Mouse (Mus musculus): ENCODE measurements at regions not wholly inside any gene's neighbourhood (a gene's known extent, or its start where the extent isn't known, plus 50 kb on each side); places are given as distances from the start of the nearest gene placed in this dataset.

DNA sequence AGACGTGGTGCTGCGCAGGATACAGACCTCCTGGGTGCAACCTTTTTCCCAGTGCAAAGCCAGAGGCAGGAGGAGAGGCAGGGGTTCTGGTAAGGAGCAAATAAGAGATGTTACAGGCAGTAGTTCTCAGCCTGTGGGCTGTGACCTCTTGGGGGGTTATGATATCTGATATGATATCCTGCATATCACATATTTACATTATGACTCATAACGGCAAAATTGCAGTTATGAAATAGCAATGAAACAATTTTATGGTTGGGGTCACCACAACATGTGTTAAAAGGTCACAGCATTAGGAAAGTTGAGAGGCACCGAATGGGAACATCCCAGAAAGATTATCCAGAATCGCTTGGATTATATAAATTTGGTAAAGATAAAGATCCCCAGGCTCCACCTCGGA lies 502.8 kb upstream of the Adam5 start:
- no peak overlapping the region for H3K4me3 ChIP-seq (replicated peaks in 1 of 3; ENCODE audit: low read depth in 2 of 3, low read length in 2 of 3, poor library complexity in 1 of 3)
- dilution Hi-C loops (cut with MboI; ENCODE audit: extremely low pct_ligation_motif_present, extremely low pct_unique_long_range_greater_than_20kb, low sequenced_read_pairs) (no loop called here), in situ Hi-C loops (cut with MboI; ENCODE audit: low pct_ligation_motif_present, low pct_unique_long_range_greater_than_20kb, low sequenced_read_pairs) (no loop called here)
- TF ChIP-seq ZNF384 (IDR thresholded peaks at IDR 0.05; ENCODE audit: low read depth, low read length) (no peak), IRF4 (IDR thresholded peaks at IDR 0.05; ENCODE audit: low read depth, low read length) (no peak), MAX (IDR thresholded peaks at IDR 0.05; ENCODE audit: low read length) (no peak), PAX5 (IDR thresholded peaks at IDR 0.05; ENCODE audit: low read length) (no peak), MAFK (IDR thresholded peaks at IDR 0.05; ENCODE audit: insufficient replicate concordance, low read length) (no peak), BHLHE40 (IDR thresholded peaks at IDR 0.05; ENCODE audit: low read depth, low read length) (no peak), USF2 (conservative IDR thresholded peaks at IDR 0.05; ENCODE audit: low read depth, low read length) (no peak), EP300 (IDR thresholded peaks at IDR 0.05; ENCODE audit: low read length) (no peak), ZC3H11A (IDR thresholded peaks at IDR 0.05; ENCODE audit: low read depth, low read length) (no peak), SIN3A (IDR thresholded peaks at IDR 0.05; ENCODE audit: low read length) (no peak), POLR2AphosphoS2 (IDR thresholded peaks at IDR 0.05; ENCODE audit: low read depth, low read length) (no peak), JUN (IDR thresholded peaks at IDR 0.05; ENCODE audit: insufficient read depth, low read depth, low read length) (no peak), E2F4 (IDR thresholded peaks at IDR 0.05; ENCODE audit: insufficient replicate concordance, low read depth, low read length) (no peak)
- no peaks in the 10 kb centered on the region for H3K27me3 ChIP-seq (replicated peaks)
- no peaks in the 10 kb centered on the region for H3K9me3 ChIP-seq (replicated peaks; ENCODE audit: low read length)
- no peaks in the 10 kb centered on the region for H3K79me2 ChIP-seq (replicated peaks; ENCODE audit: control insufficient read depth, extremely low read depth, insufficient read depth, poor library complexity, severe bottlenecking)
- H3K27ac ChIP-seq (ENCODE audit: insufficient read depth, low read depth), result no peak overlapping the region
- DNase-seq (ENCODE audit: extremely low read depth), result no peak
- H3K4me2 ChIP-seq (ENCODE audit: insufficient read depth, low read depth, poor library complexity, severe bottlenecking), result no peak overlapping the region
- no peaks in the 10 kb centered on the region for H3K36me3 ChIP-seq (replicated peaks in 1 of 2; ENCODE audit: control insufficient read depth in 1 of 2, insufficient read depth in 1 of 2, low read length in 1 of 2)
- peaks cover 0 to 26% of the 10 kb centered on the region in 2 experiments; a peak in 2 of 4 replicates for H3K4me1 ChIP-seq (ENCODE audit: control insufficient read depth in 1 of 2, insufficient read depth in 2 of 2)
- H3K9ac ChIP-seq (ENCODE audit: insufficient read depth, low read depth), result no peak overlapping the region

DNA sequence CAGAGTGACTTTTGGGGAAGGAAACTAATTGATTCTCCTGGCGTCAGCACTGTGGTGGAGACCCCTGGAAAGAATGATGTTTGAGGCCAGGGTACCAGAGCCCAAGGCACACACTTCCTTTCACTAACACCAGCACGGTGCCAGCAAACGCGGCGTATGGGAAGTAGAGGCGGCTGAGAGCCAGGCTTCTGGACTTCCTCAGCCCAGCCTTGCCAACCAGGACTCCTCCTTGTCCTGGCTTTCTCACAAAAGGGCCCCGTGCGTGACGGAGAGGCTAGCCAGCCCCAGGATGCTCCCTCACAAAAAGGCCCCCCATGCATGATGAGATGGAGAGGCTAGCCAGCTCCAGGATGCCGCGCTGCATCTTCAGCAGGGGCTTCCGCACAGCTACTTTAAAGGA lies 502.1 kb upstream of the Adam5 start:
- DNase-seq (ENCODE audit: extremely low read depth), result no peak
- TF ChIP-seq PAX5 (IDR thresholded peaks at IDR 0.05; ENCODE audit: low read length) (no peak), GABPA (IDR thresholded peaks at IDR 0.05; ENCODE audit: insufficient replicate concordance, low read depth, low read length) (no peak), E2F4 (IDR thresholded peaks at IDR 0.05; ENCODE audit: insufficient replicate concordance, low read depth, low read length) (no peak), MYC (IDR thresholded peaks at IDR 0.05; ENCODE audit: low read depth, low read length) (no peak), HCFC1 (IDR thresholded peaks at IDR 0.05; ENCODE audit: low read depth, low read length) (no peak), POLR2A (IDR thresholded peaks at IDR 0.05; ENCODE audit: low read depth, low read length) (no peak), CTCF (conservative IDR thresholded peaks at IDR 0.05 in 1 of 2, IDR thresholded peaks at IDR 0.05 in 1 of 2; ENCODE audit: low read depth in 2 of 2, low read length in 2 of 2) (no peak), MEF2A (IDR thresholded peaks at IDR 0.05; ENCODE audit: borderline replicate concordance, low read depth, low read length) (no peak), JUN (IDR thresholded peaks at IDR 0.05; ENCODE audit: insufficient read depth, low read depth, low read length) (no peak), CHD2 (IDR thresholded peaks at IDR 0.05; ENCODE audit: low read length) (no peak), EP300 (IDR thresholded peaks at IDR 0.05; ENCODE audit: low read length) (no peak), SMC3 (IDR thresholded peaks at IDR 0.05; ENCODE audit: low read depth, low read length) (no peak), MAFK (IDR thresholded peaks at IDR 0.05; ENCODE audit: insufficient replicate concordance, low read length) (no peak), POLR2AphosphoS2 (IDR thresholded peaks at IDR 0.05; ENCODE audit: low read depth, low read length) (no peak), USF2 (conservative IDR thresholded peaks at IDR 0.05; ENCODE audit: low read depth, low read length) (no peak)
- Histone ChIP-seq H3K79me2 (replicated peaks; ENCODE audit: control insufficient read depth, extremely low read depth, insufficient read depth, poor library complexity, severe bottlenecking) (no peaks in the 10 kb centered on the region), H3K27ac (ENCODE audit: insufficient read depth, low read depth) (no peak overlapping the region), H3K4me3 (replicated peaks in 1 of 3; ENCODE audit: low read depth in 2 of 3, low read length in 2 of 3, poor library complexity in 1 of 3) (no peak overlapping the region), H3K9me3 (replicated peaks; ENCODE audit: low read length) (no peaks in the 10 kb centered on the region), H3K27me3 (replicated peaks) (no peaks in the 10 kb centered on the region), H3K4me1 (ENCODE audit: control insufficient read depth in 1 of 2, insufficient read depth in 2 of 2) (peaks cover 0 to 22% of the 10 kb centered on the region in 2 experiments; a peak in 2 of 4 replicates), H3K36me3 (replicated peaks in 1 of 2; ENCODE audit: control insufficient read depth in 1 of 2, insufficient read depth in 1 of 2, low read length in 1 of 2) (no peaks in the 10 kb centered on the region), H3K9ac (ENCODE audit: insufficient read depth, low read depth) (no peak overlapping the region), H3K4me2 (ENCODE audit: insufficient read depth, low read depth, poor library complexity, severe bottlenecking) (no peak overlapping the region)
- in situ Hi-C loops (cut with MboI; ENCODE audit: low pct_ligation_motif_present, low pct_unique_long_range_greater_than_20kb, low sequenced_read_pairs) (no loop called here), dilution Hi-C loops (cut with MboI; ENCODE audit: extremely low pct_ligation_motif_present, extremely low pct_unique_long_range_greater_than_20kb, low sequenced_read_pairs) (no loop called here)
